Mouse (Mus musculus) liver, postnatal 0 days (tissue): Measurements from ENCODE around the gene Egflam.

ENCODE experiments used
- CTCF ChIP-seq: sonication (generic); IDR thresholded peaks from 2 replicates; pipeline ENCODE4 v1.5.1; 2016; ENCODE audit warnings: antibody characterized with exemption, low read depth
- EP300 ChIP-seq: IDR thresholded peaks from 2 replicates; pipeline ENCODE4 v1.6.1; 2016; ENCODE audit warnings: antibody characterized with exemption, low read depth, mild to moderate bottlenecking

GRCm38 (mm10) chr15:7251042-7251441 lies 147.2 kb downstream of the Egflam start:
- no peak for TF ChIP-seq EP300
- no peak for TF ChIP-seq CTCF
